Mouse (Mus musculus) forebrain, embryonic 12.5 days (tissue): ENCODE measurements around the gene Hdac6. TPM values are rescaled to one million over a fixed set of nuclear protein-coding genes. Genes with fewer than 3 reads are reported as not detected.
"Not testable (repeated sequence)": the region's sequence is repeated elsewhere in the genome, so short reads cannot be mapped to it uniquely, and the experiment has no call there.

Experiments
- ATAC-seq: fragments of 200-750 bp; cut with Nextera tagmentation; 2 replicates; pipeline ENCODE4 v1.8.0; 2017; ENCODE audit warnings: moderate TSS enrichment; ENCODE audit not compliant: low FRiP score
- H3K27ac ChIP-seq: fragments of 300-500 bp; sonication (generic); 2 replicates; pipeline ENCODE4 v1.5.1; 2016; ENCODE audit warnings: mild to moderate bottlenecking
- H3K27me3 ChIP-seq: fragments of 300-500 bp; sonication (generic); 2 replicates; pipeline ENCODE4 v1.6.1; 2016; ENCODE audit warnings: mild to moderate bottlenecking
- H3K36me3 ChIP-seq: fragments of 300-500 bp; sonication (generic); replicated peaks from 2 replicates; pipeline ENCODE4 v1.6.1; 2016; ENCODE audit warnings: mild to moderate bottlenecking
- H3K4me1 ChIP-seq: fragments of 300-500 bp; sonication (generic); 2 replicates; pipeline ENCODE4 v1.6.1; 2016
- H3K4me2 ChIP-seq: fragments of 300-500 bp; sonication (generic); 2 replicates; pipeline ENCODE4 v1.6.1; 2016; ENCODE audit warnings: mild to moderate bottlenecking, moderate library complexity
- H3K4me3 ChIP-seq: fragments of 300-500 bp; sonication (generic); replicated peaks from 2 replicates; pipeline ENCODE4 v1.5.1; 2016; ENCODE audit warnings: mild to moderate bottlenecking
- H3K9ac ChIP-seq: fragments of 300-500 bp; sonication (generic); 2 replicates; pipeline ENCODE4 v1.6.1; 2016; ENCODE audit warnings: mild to moderate bottlenecking
- H3K9me3 ChIP-seq: fragments of 300-500 bp; sonication (generic); 2 replicates; pipeline ENCODE4 v1.6.1; 2016
- WGBS: fragments of 180-500 bp; shearing (Covaris S2); methylation state at CpG from one replicate; pipeline ENCODE4 v1.1.7; 2016; 5-methylcytosine and 5-hydroxymethylcytosine counted together
- polyA plus RNA-seq: library from polyadenylated mRNA; unstranded; fragments of >200 nt; fragmentation: Nextera tagmentation; extraction: Ambion mirVana; gene quantifications from 2 replicates; pipeline ENCODE4 v1.2.1, GENCODE M21; 2016

Gene Hdac6
- polyA plus RNA-seq, 1 experiment from 2014 or later = 81.5 TPM

DNA sequence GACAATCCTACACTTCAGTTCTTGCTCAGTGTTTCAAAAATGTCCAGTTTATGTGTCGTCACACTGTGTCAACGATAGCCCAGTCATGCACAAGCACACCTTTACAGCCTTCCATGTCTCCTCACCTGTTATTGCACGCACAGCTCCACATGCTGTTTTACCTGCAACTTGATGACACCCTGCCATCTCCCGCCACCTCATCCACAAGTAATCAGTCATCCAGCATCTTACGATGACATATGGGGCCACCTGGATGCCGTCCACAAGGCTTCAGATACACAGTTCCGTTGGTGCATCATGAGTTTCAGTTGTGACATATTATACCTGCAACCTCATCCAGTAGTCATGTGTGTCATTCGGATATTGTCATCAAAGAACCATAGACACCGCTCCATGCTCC is 11.2 kb upstream of the Hdac6 start:
- H3K4me2 ChIP-seq = no peak overlapping the region
- 92% methylated on average over 9 of the region's 9 CpGs for WGBS
- no peaks in the 10 kb centered on the region for H3K9me3 ChIP-seq
- no peak overlapping the region for H3K9ac ChIP-seq
- no peaks in the 10 kb centered on the region for H3K4me1 ChIP-seq
- no peaks in the 10 kb centered on the region for H3K36me3 ChIP-seq
- H3K27ac ChIP-seq = no peak overlapping the region
- no peak for ATAC-seq
- H3K27me3 ChIP-seq = no peaks in the 10 kb centered on the region
- H3K4me3 ChIP-seq = no peak overlapping the region

DNA sequence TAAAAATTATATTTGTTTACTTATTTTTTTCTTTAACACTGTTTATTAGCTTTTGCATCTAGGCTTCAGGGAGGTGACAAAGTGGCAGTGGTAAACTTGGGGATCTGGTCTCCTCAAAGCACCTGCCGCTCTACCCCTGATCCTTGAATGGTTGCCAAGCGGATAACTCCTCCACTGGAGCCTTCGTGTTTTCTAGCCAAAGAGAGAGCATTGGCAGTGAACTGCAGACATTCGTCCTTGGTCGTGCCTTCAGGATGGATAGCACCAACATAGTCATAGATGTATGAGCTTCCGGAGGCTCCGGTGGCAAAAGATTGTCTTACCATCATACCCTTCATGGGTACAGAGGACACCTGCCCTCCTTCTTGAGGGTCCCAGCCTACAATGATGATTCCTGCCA is 2.4 kb upstream of the Hdac6 start:
- ATAC-seq = no peak
- H3K27ac ChIP-seq = no peak overlapping the region
- H3K27me3 ChIP-seq = no peaks in the 10 kb centered on the region
- H3K36me3 ChIP-seq = no peaks in the 10 kb centered on the region
- no peak overlapping the region for H3K4me3 ChIP-seq
- WGBS = 98% methylated on average over 7 of the region's 7 CpGs
- H3K4me2 ChIP-seq = no peak overlapping the region
- H3K9me3 ChIP-seq = no peaks in the 10 kb centered on the region
- no peak overlapping the region for H3K9ac ChIP-seq
- H3K4me1 ChIP-seq = peaks cover 5% of the 10 kb centered on the region

DNA sequence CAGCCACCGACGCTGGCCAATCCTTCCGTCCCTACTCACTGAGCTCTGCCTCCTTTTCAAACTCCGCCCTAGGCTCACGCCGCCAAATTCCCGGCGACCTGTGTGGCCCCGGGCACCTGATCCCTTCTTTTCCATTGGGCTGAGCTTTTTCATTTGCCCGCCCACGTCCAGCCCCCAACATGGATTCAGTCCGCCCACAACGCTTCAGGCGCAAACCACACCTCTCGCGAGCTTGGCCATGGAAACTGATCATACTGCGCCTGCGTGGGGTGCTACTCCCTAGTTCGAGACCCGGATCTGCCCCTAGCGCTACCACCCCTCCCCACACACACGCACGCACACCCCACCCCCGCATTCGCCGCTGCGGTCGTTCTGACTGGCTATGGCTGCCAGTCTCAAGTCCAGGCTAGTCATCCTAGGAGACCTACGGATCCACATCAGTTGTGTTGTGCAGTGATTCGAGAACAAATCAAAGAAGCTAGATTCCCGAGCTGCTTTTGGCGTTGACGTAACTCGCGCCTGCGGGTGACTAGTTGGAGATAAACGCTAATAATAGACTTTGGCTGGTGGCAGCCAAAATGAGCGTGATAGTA is 307 bp upstream of the Hdac6 start:
- H3K36me3 ChIP-seq = no peaks in the 10 kb centered on the region
- peak overlapping the region; percentile 46 for H3K4me3 ChIP-seq
- H3K4me2 ChIP-seq = peak overlapping the region; percentile 60
- peaks cover 5% of the 10 kb centered on the region for H3K4me1 ChIP-seq
- H3K9ac ChIP-seq = no peak overlapping the region
- ATAC-seq = peak; percentile 99; the same call in 1 of the 2 replicates
- no peaks in the 10 kb centered on the region for H3K9me3 ChIP-seq
- H3K27ac ChIP-seq = no peak overlapping the region
- 14% methylated on average over 38 of the region's 38 CpGs for WGBS
- no peaks in the 10 kb centered on the region for H3K27me3 ChIP-seq

DNA sequence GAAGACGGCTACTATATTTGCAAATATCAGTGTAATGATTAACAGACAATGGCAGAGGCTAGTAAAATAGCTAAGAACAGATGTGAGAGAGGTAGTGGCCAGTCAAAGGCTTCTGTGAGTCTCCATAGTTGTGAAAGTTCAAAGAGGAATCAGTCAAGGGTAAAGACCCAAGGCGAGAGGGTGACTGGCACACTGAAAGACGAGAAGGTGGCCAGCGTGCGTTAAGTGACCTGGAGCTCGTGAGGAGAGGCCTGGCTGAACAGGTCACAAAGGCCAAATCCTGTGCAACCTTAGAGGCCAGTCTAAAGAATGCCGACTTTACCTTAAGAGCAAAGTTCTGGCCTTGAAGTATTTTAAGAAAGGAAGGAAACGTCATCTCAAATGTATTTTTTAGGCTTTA is 2.1 kb downstream of the Hdac6 start:
- Histone ChIP-seq H3K9me3 (no peaks in the 10 kb centered on the region), H3K4me3 (no peak overlapping the region), H3K4me2 (no peak overlapping the region), H3K36me3 (peaks cover 3% of the 10 kb centered on the region; the same call in 1 of the 2 replicates), H3K4me1 (peaks cover 5% of the 10 kb centered on the region), H3K9ac (no peak overlapping the region), H3K27me3 (no peaks in the 10 kb centered on the region), H3K27ac (no peak overlapping the region)
- WGBS = 56% methylated on average over 8 of the region's 8 CpGs
- no peak for ATAC-seq

DNA sequence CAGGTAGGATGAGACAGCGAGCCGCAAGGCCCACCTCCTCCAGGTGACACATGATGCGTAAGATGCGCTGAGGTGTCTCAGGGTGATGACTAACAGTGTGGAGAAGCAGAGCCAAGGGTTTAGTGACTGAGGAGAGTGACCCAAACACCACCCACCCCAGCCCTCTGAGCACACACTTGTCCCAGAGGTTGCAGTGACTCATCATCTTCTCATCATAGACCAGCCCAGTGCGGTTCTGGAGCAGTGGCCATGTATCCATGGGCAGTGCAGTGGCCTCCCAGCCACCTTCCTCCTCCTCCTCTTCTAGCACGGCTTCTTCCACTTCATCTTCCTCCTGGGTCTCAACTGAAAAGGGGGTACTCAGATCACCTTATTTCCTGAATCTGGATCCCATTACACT is 10.0 kb downstream of the Hdac6 start:
- WGBS = 95% methylated on average over 6 of the region's 6 CpGs
- ATAC-seq = no peak
- Histone ChIP-seq H3K4me3 (no peak overlapping the region), H3K27me3 (no peaks in the 10 kb centered on the region), H3K27ac (no peak overlapping the region), H3K4me1 (no peaks in the 10 kb centered on the region), H3K4me2 (no peak overlapping the region), H3K9me3 (no peaks in the 10 kb centered on the region), H3K9ac (no peak overlapping the region), H3K36me3 (peaks cover 45% of the 10 kb centered on the region)

DNA sequence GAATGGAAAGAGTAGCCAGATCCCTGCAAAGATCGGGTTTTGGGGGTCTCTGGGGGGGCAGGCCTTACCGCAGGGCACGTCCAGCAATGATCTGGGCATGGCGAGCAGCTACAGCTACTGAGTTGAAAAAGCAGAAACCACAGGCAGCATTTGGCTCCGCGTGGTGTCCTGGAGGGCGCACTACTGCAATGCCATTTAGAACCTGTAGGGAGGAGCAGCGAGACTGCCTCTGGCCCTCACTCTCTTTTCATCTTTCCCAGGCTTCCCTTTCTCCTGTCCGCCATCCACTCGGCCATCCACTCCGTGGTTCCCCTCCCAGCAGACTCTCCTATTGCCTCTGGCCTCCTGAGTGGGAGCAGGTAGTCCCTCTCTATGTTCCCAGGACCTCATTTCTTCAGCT is 10.8 kb downstream of the Hdac6 start:
- Histone ChIP-seq H3K27ac (no peak overlapping the region), H3K9me3 (no peaks in the 10 kb centered on the region), H3K9ac (no peak overlapping the region), H3K4me3 (no peak overlapping the region), H3K4me1 (no peaks in the 10 kb centered on the region), H3K36me3 (peaks cover 48% of the 10 kb centered on the region), H3K27me3 (no peaks in the 10 kb centered on the region), H3K4me2 (no peak overlapping the region)
- 54% methylated on average over 10 of the region's 11 CpGs for WGBS
- no peak for ATAC-seq

DNA sequence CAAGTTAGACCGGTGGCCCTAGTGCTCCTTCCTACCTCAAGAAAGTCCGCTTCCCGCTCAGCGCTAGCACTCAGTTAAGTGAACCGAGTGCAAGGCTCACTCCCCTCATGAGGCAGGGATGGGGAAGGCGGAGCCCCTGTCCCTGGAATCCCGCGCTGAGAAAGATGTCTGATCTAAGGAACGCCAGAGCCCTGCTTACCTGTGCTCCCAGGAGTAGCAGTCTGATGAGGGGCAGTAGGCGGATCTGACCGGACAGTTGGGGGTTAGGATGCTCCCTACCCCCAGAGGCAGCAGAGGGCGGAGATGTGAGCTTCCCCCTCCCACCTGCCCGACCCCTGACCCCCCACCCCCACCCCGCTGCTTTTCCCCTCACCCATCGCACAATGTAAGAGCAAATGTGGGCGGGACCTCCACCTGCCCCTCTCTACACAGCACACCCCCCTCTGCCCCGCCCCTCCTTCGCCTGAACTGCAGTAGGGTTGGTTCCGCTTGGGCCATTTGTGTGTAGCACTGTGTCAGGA is 19.4 kb downstream of the Hdac6 start, which contains the start of gene Eras:
Gene Eras (minus strand): TSS at position 338 of the 521 bp plus-strand sequence.
- Histone ChIP-seq H3K4me1 (no peaks in the 10 kb centered on the region), H3K4me2 (no peak within 1 kb of the TSS), H3K9me3 (0 out of 2 replicates have a peak, but pooled peaks cover 3% of the 10 kb centered on the region), H3K9ac (no peak within 1 kb of the TSS), H3K4me3 (no peak within 1 kb of the TSS), H3K36me3 (peaks cover 27% of the 10 kb centered on the region), H3K27ac (no peak within 1 kb of the TSS), H3K27me3 (peaks cover 34% of the 10 kb centered on the region)
- ATAC-seq = no peak
- WGBS = 17% methylated on average over 18 of the region's 19 CpGs

DNA sequence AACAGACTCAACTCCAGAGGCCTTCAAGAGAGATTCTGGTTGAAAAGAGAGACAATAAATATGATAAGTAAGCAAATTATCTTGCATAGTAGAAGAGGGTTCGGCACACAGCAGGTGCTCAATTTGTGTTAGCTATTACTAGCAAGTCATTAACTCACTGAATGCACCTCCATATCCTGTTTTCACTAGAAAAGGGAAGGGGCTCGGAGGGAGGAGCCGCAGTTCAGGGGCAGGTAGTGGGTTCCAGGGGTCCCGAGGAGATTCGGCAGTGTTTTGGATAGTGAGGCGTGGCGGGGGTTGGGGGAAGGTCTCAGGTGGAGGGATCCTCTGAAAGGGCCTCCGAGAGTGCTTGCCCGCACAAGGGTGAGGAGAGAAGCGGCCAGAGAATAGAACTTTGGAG is 20.6 kb downstream of the Hdac6 start:
- Histone ChIP-seq H3K27ac (no peak overlapping the region), H3K9ac (no peak overlapping the region), H3K27me3 (peaks cover 46% of the 10 kb centered on the region), H3K9me3 (0 out of 2 replicates have a peak, but pooled peaks cover 3% of the 10 kb centered on the region), H3K4me1 (peaks cover 5% of the 10 kb centered on the region; the same call in 1 of the 2 replicates), H3K4me3 (no peak overlapping the region), H3K4me2 (no peak overlapping the region), H3K36me3 (peaks cover 21% of the 10 kb centered on the region)
- ATAC-seq = no peak
- WGBS = 23% methylated on average over 10 of the region's 10 CpGs

DNA sequence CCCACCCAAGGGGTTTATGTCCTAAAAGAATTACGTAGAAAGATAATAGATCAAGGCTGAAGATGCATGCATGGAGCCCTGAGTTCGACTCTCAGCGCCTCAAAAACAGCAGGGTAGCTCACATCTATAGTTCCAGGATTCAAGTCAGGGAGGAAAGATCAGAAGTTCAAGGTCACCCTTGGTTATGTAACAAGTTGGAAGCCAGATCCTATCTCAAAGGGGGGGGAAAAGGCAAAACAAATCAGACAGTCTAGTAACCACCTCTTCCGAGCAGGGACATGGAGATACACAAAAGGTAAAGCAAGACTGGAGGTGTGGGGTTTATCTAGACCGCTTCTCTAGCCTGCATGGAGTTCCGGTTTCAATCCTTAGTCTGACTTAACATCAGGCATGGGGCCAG is 21.4 kb downstream of the Hdac6 start:
- no peak for ATAC-seq
- 76% methylated on average over 6 of the region's 6 CpGs for WGBS
- H3K9ac ChIP-seq = no peak overlapping the region
- H3K9me3 ChIP-seq = 0 out of 2 replicates have a peak, but pooled peaks cover 3% of the 10 kb centered on the region
- no peak overlapping the region for H3K27ac ChIP-seq
- H3K4me3 ChIP-seq = no peak overlapping the region
- H3K27me3 ChIP-seq = peaks cover 52% of the 10 kb centered on the region
- H3K4me1 ChIP-seq = peaks cover 7% of the 10 kb centered on the region; the same call in 1 of the 2 replicates
- no peak overlapping the region for H3K4me2 ChIP-seq
- peaks cover 13% of the 10 kb centered on the region for H3K36me3 ChIP-seq

DNA sequence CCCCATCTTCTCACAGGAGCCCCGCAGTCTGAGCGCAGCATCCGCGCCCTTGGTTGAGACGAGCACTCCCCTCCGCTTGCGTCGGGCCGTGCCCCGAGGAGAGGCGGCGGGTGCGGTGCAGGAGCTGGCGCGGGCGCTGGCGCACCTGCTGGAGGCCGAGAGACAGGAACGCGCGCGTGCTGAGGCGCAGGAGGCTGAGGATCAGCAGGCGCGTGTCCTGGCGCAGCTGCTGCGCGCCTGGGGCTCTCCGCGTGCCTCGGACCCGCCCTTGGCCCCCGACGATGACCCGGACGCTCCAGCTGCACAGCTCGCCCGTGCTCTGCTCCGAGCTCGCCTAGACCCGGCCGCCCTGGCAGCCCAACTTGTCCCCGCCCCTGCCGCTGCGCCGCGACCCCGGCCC is 25.7 kb downstream of the Hdac6 start:
- Histone ChIP-seq H3K9me3 (no peaks in the 10 kb centered on the region), H3K4me3 (peak overlapping the region; percentile 37), H3K27ac (no peak overlapping the region), H3K4me1 (peaks cover 7% of the 10 kb centered on the region; the same call in 1 of the 2 replicates), H3K4me2 (peak overlapping the region; percentile 56), H3K9ac (peak overlapping the region; percentile 47), H3K27me3 (peaks cover 41% of the 10 kb centered on the region), H3K36me3 (no peaks in the 10 kb centered on the region)
- ATAC-seq = no peak
- WGBS = 6% methylated on average over 37 of the region's 48 CpGs

DNA sequence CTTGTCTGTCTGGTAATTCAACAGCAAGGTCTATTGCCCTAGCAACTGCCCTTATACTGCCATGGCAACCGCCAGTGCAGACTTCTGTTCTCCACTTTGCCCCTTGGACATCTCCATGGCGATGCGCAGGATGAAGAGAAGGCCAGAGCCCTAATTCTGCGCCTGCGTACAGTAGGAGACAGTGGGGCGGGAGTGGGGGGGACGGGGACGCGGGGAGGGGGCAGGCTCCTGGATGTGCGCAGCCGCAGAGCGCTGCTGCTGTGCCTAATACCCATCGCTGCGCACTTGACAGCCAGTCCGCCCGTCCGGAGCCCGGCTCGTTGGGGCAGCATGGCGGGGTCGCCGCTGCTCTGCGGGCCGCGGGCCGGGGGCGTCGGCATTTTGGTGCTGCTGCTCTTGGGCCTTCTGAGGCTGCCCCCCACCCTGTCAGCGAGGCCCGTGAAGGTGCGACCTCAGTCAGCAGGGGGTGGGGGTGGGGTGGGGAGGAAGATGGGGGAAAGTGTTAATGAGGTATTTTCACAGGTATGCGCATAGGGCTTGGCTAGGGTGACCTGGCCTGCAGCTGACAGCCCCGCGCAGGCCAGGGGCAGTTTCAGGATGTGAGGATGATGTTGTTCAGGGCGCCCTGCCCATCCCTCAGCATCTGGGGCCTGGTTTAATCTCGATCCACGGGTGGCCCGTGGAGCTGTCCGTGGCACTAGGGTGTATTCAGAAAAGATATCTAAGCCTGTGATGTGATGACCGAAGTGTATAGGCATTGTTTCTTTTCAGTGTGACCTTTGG is 27.9 kb downstream of the Hdac6 start, which contains the start of gene Pcsk1n:
Gene Pcsk1n (plus strand): TSS at position 222 of the 783 bp plus-strand sequence.
- H3K9ac ChIP-seq = peak within 1 kb of the TSS; percentile 50
- 20% methylated on average over 36 of the region's 40 CpGs for WGBS
- H3K4me2 ChIP-seq = peak within 1 kb of the TSS; percentile 56
- peak within 1 kb of the TSS; percentile 75 for H3K27ac ChIP-seq
- peak; percentile 89 for ATAC-seq
- peaks cover 33% of the 10 kb centered on the region for H3K27me3 ChIP-seq
- peak within 1 kb of the TSS; percentile 44 for H3K4me3 ChIP-seq
- no peaks in the 10 kb centered on the region for H3K36me3 ChIP-seq
- no peaks in the 10 kb centered on the region for H3K9me3 ChIP-seq
- peaks cover 7% of the 10 kb centered on the region; the same call in 1 of the 2 replicates for H3K4me1 ChIP-seq

DNA sequence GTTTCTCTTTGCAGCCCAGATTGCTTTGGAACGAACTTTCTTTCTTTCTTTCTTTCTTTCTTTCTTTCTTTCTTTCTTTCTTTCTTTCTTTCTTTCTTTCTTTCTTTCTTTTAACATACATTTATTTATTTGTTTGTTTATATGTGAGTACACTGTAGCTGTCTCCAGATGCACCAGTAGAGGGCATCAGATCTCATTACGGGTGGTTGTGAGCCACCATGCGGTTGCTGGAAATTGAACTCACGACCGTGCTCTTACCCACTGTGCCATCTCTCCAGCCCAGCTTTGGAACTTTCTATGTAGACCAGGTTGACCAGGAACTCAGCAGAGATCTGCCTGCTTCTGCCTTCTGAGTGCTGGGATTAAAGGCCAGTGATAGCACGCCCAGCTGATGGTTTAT is 29.7 kb downstream of the Hdac6 start:
- not testable (repeated sequence) for H3K4me2 ChIP-seq, H3K4me1 ChIP-seq, H3K27ac ChIP-seq, H3K9me3 ChIP-seq, H3K36me3 ChIP-seq, H3K9ac ChIP-seq, H3K4me3 ChIP-seq, ATAC-seq
- H3K27me3 ChIP-seq = peaks cover 20% of the 10 kb centered on the region
- 78% methylated on average over 6 of the region's 6 CpGs for WGBS
